15 mouse cellular contexts compared by ENCODE assay signal in the genomic region with DNA sequence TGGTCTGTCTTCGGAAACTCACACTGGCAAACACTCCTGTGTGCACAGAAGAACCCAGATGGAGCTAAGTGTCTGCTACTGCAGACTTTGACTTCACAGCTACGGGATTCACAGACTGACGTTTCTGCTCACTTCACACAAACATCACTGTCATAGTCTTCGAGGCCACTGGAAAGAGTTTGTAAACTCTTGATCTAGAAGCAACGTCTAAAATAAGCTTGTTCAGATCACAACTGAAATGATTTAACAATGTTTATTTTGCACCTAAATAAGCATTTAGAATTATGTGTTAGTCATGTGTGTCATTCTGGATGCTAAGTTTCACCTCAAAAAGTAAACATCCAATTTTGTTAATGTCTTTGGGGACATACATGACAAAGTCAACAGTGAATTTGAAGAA.
"Had no signal": no experiment of that assay in that cellular context is flagged by ENCODE, and none has a peak within 500 bp of the region (broad histone marks: within the 10 kb centered on the region; RNA-seq: fewer than 3 reads in every experiment).

No protein-coding gene starts in this region.

- H3K27ac ChIP-seq: limb, embryonic 15.5 days; liver, embryonic 12.5 days; liver, embryonic 14.5 days; macrophage; midbrain, embryonic 13.5 days; midbrain, embryonic 15.5 days; neural tube, embryonic 12.5 days; stomach, embryonic 15.5 days; stomach, postnatal 0 days had no signal

- H3K4me2 ChIP-seq: limb, embryonic 15.5 days; liver, embryonic 12.5 days; midbrain, embryonic 11.5 days; midbrain, embryonic 13.5 days; midbrain, embryonic 15.5 days; neural tube, embryonic 12.5 days; stomach, embryonic 15.5 days had no signal

- H3K9ac ChIP-seq: limb, embryonic 15.5 days; liver, embryonic 12.5 days; liver, embryonic 14.5 days; midbrain, embryonic 13.5 days; midbrain, embryonic 15.5 days; neural tube, embryonic 12.5 days; stomach, embryonic 15.5 days had no signal

- DNase-seq: right cerebral cortex, postnatal 14 days; thymus, adult 2 months; thymus, postnatal 25 days; thymus, postnatal 4 days had no signal

- ATAC-seq: liver, embryonic 12.5 days; midbrain, embryonic 13.5 days; midbrain, embryonic 15.5 days had no signal

- H3K9me3 ChIP-seq: limb, embryonic 15.5 days; liver, embryonic 12.5 days; midbrain, embryonic 13.5 days; midbrain, embryonic 15.5 days; neural tube, embryonic 12.5 days; stomach, embryonic 15.5 days had no signal

- H3K4me1 ChIP-seq: liver, embryonic 12.5 days; megakaryocyte, embryonic 14.5 days; neural tube, embryonic 12.5 days had no signal

- H3K36me3 ChIP-seq: limb, embryonic 15.5 days; liver, embryonic 12.5 days; midbrain, embryonic 13.5 days; midbrain, embryonic 15.5 days; neural tube, embryonic 12.5 days; stomach, embryonic 15.5 days had no signal

- H3K4me3 ChIP-seq: limb, embryonic 15.5 days; liver, embryonic 12.5 days; megakaryocyte, embryonic 14.5 days; midbrain, embryonic 13.5 days; midbrain, embryonic 15.5 days; neural tube, embryonic 12.5 days; stomach, embryonic 15.5 days had no signal

- H3K27me3 ChIP-seq: limb, embryonic 15.5 days; liver, embryonic 12.5 days; midbrain, embryonic 13.5 days; midbrain, embryonic 15.5 days; neural tube, embryonic 12.5 days; stomach, embryonic 15.5 days had no signal
